Mouse (Mus musculus) intestine, postnatal 0 days (tissue): ENCODE data around the gene Ric8b. TPM values are rescaled to one million over a fixed set of nuclear protein-coding genes. Genes with fewer than 3 reads are reported as not detected.

Source experiments
- ATAC-seq: fragments of 200-750 bp; cut with Nextera tagmentation; 2 replicates; pipeline ENCODE4 v1.8.0; 2017; ENCODE audit warnings: mild to moderate bottlenecking, moderate TSS enrichment, moderate library complexity
- H3K27ac ChIP-seq: fragments of 300-500 bp; sonication (generic); 2 replicates; pipeline ENCODE4 v1.5.1; 2014; ENCODE audit warnings: mild to moderate bottlenecking, low read depth, low read length, moderate library complexity
- H3K27me3 ChIP-seq: fragments of 300-500 bp; sonication (generic); replicated peaks from 2 replicates; pipeline ENCODE4 v1.6.1; 2014; ENCODE audit warnings: low read length, mixed read lengths; ENCODE audit not compliant: control insufficient read depth, insufficient read depth
- H3K36me3 ChIP-seq: fragments of 300-500 bp; sonication (generic); 2 replicates; pipeline ENCODE4 v1.6.1; 2014; ENCODE audit warnings: mild to moderate bottlenecking, moderate library complexity; ENCODE audit not compliant: control insufficient read depth, insufficient read depth
- H3K4me1 ChIP-seq: fragments of 300-500 bp; sonication (generic); replicated peaks from 2 replicates; pipeline ENCODE4 v1.6.1; 2014; ENCODE audit warnings: antibody characterized with exemption, low read length, mixed read lengths; ENCODE audit not compliant: control insufficient read depth, insufficient read depth
- H3K4me2 ChIP-seq: fragments of 300-500 bp; sonication (generic); replicated peaks from 2 replicates; pipeline ENCODE4 v1.6.1; 2014; ENCODE audit warnings: low read depth, mild to moderate bottlenecking, moderate library complexity
- H3K4me3 ChIP-seq: fragments of 300-500 bp; sonication (generic); 2 replicates; pipeline ENCODE4 v1.5.1; 2014; ENCODE audit warnings: low read depth, low read length
- H3K9ac ChIP-seq: fragments of 300-500 bp; sonication (generic); 2 replicates; pipeline ENCODE4 v1.6.1; 2014; ENCODE audit warnings: mild to moderate bottlenecking, low read depth, low read length
- H3K9me3 ChIP-seq: fragments of 300-500 bp; sonication (generic); 2 replicates; pipeline ENCODE4 v1.6.1; 2016; ENCODE audit warnings: mixed run types; ENCODE audit not compliant: control insufficient read depth
- CTCF ChIP-seq: sonication (generic); IDR thresholded peaks from 2 replicates; pipeline ENCODE4 v1.5.1; 2016; ENCODE audit warnings: low read depth, mild to moderate bottlenecking, control low read depth, antibody characterized with exemption, moderate library complexity
- WGBS: fragments of 180-500 bp; shearing (Covaris S2); extraction: QIAGEN DNeasy Blood & Tissue Kit; methylation state at CpG from one replicate; pipeline ENCODE4 v1.1.7; 2014; 5-methylcytosine and 5-hydroxymethylcytosine counted together
- polyA plus RNA-seq: library from polyadenylated mRNA; unstranded; fragments of >200 nt; fragmentation: Nextera tagmentation; extraction: Ambion mirVana; gene quantifications from 2 replicates; pipeline ENCODE4 v1.2.1, GENCODE M21; 2015

Gene Ric8b
- polyA plus RNA-seq, 1 experiment from 2014 or later = 6.7 TPM

DNA sequence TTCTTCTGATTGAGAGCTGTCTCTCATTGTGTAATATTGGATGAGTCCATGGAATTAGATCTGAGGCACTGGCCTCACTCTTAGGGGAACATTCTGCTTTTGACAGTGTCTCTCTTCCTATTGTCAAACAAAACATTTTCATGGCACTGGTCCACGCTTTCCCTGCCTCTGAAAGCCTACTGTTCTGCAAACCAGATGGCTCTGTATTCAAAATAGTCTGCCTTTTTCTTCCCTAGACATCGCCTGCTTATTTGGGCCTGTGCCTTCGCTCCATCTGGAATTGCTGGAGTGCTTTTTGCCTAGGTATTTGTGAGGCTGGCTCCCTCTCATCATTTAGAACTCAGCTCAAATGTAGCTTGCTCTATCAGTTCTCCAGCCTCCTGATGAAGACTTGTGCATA is 46.3 kb downstream of the Ric8b start:
- WGBS = 68% methylated on average over 3 of the region's 3 CpGs

DNA sequence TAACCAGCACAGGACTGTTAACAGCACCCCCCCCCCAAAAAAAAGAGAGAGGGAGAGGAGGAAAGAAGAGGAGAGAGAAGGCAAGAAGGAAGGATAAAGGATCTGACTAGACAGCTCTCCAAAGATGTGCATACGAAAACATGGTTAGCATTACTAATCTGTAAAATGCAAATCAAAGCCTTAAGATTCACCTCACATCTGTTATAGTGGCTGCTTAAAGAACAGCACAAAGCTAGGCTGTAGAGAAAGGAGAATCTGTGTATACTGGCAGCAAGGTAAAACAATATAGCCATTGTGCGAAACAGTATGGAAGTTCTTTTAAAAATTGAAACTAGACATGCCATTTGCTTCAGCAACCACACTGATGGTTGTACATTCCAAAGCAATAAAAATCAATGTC is 49.1 kb downstream of the Ric8b start:
- 94% methylated on average over 2 of the region's 2 CpGs for WGBS

More for the DNA sequence above, 46.3 kb downstream of the Ric8b start:
- TF ChIP-seq CTCF = no peak
- Histone ChIP-seq H3K9ac (no peak overlapping the region), H3K9me3 (no peaks in the 10 kb centered on the region), H3K4me2 (no peak overlapping the region), H3K27me3 (no peaks in the 10 kb centered on the region), H3K36me3 (peaks cover 6% of the 10 kb centered on the region; the same call in 1 of the 2 replicates), H3K4me3 (no peak overlapping the region), H3K4me1 (no peaks in the 10 kb centered on the region), H3K27ac (no peak overlapping the region)
- ATAC-seq = no peak

DNA sequence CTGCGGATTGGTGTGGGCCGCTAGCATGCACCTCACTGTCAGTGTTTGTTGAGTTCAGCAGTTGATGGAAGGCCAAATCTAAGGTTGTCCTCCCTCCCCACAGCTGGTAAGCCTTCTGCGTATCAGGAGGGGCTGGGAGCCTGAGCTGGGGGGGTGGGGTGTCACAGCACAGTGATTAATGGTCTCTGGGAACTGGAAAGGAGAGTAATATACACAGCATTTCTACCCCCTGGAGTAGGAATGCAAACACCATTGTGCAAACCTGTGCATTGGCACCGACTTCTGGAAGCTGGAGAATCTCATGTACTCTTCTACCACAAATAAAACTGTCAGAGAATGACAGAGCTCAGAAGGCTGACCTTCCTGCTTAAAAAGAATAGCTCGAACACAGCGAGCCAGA is 50.2 kb downstream of the Ric8b start:
- Histone ChIP-seq H3K4me2 (no peak overlapping the region), H3K27ac (no peak overlapping the region), H3K9ac (no peak overlapping the region), H3K9me3 (no peaks in the 10 kb centered on the region), H3K4me1 (no peaks in the 10 kb centered on the region), H3K27me3 (no peaks in the 10 kb centered on the region), H3K4me3 (no peak overlapping the region), H3K36me3 (peaks cover 14% of the 10 kb centered on the region; the same call in 1 of the 2 replicates)
- ATAC-seq = no peak
- TF ChIP-seq CTCF = no peak
- WGBS = 41% methylated on average over 6 of the region's 6 CpGs

More for the DNA sequence above, 49.1 kb downstream of the Ric8b start:
- no peak for TF ChIP-seq CTCF
- Histone ChIP-seq H3K27me3 (no peaks in the 10 kb centered on the region), H3K9ac (no peak overlapping the region), H3K4me1 (no peaks in the 10 kb centered on the region), H3K36me3 (peaks cover 12% of the 10 kb centered on the region; the same call in 1 of the 2 replicates), H3K27ac (no peak overlapping the region), H3K4me3 (no peak overlapping the region), H3K9me3 (no peaks in the 10 kb centered on the region), H3K4me2 (no peak overlapping the region)
- no peak for ATAC-seq

DNA sequence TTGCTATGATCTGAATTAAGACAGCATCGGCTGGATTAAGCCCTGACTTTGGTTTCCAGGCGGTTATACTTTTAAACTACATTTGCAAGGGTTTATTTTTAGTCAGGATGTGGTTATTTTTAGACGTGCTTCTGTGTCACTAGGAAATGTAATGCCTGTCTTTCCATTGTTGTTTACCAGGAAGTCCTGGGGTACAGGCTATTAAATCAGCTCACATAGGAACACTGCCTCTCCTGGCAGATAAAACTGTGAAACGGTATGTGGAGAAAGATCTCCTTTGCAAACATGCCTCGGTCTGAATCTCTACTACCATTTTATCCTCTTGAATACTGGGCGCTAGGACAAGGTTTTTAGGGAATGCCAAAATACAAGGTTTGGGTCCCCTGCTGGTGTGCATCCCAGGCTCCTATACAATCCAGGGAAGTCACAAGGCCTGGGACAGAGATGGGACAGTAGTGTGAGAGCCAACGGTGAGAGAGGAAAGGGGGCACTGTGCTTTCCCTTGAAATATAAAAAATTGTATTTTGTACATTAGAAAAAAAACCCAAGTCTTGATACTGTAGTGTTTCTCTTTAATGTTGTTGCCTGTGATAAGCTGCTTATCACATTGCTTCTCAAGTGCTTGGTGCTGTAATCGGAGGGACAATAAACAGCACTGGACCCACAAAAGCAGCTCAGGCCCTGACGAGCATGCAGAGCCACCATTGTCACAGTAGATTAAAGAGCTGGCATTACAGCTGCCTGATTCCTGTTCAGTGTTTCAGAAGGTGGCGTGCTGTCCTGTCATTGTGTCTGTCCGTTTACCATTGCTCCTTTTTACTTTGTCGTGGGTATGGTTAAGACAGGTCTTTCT is 51.7 kb downstream of the Ric8b start:
- WGBS = 48% methylated on average over 12 of the region's 12 CpGs
- no peak overlapping the region for H3K27ac ChIP-seq
- no peak overlapping the region for H3K4me3 ChIP-seq
- no peak for ATAC-seq
- H3K4me2 ChIP-seq = no peak overlapping the region
- no peaks in the 10 kb centered on the region for H3K4me1 ChIP-seq
- no peaks in the 10 kb centered on the region for H3K9me3 ChIP-seq
- H3K9ac ChIP-seq = no peak overlapping the region
- H3K36me3 ChIP-seq = peaks cover 19% of the 10 kb centered on the region; the same call in 1 of the 2 replicates
- peak; percentile 35 for TF ChIP-seq CTCF
- H3K27me3 ChIP-seq = no peaks in the 10 kb centered on the region

DNA sequence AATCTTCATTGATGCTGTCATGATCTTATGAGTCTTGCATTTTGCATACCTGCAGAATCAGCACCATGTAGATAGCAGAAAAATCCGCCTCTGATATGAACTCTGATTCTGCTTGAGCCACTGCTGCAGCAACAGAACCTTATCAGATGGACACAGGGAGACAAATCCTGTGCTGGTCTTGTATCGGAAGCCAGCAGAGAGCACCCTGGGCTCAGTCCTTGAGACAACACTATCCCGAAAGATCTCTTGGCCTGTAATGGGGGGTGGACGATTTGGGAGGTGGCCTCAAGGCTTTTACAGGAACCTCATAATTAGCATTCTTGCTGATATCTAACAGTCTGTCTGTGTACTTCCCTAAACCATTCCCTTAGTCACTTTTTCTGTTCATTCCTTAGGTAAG is 57.8 kb downstream of the Ric8b start:
- H3K36me3 ChIP-seq = peaks cover 23% of the 10 kb centered on the region; the same call in 1 of the 2 replicates
- no peaks in the 10 kb centered on the region for H3K9me3 ChIP-seq
- H3K27me3 ChIP-seq = no peaks in the 10 kb centered on the region
- no peak overlapping the region for H3K9ac ChIP-seq
- H3K27ac ChIP-seq = no peak overlapping the region
- no peak overlapping the region for H3K4me2 ChIP-seq
- TF ChIP-seq CTCF = no peak
- H3K4me3 ChIP-seq = no peak overlapping the region
- no peaks in the 10 kb centered on the region for H3K4me1 ChIP-seq
- no peak for ATAC-seq
- 82% methylated on average over 4 of the region's 4 CpGs for WGBS

DNA sequence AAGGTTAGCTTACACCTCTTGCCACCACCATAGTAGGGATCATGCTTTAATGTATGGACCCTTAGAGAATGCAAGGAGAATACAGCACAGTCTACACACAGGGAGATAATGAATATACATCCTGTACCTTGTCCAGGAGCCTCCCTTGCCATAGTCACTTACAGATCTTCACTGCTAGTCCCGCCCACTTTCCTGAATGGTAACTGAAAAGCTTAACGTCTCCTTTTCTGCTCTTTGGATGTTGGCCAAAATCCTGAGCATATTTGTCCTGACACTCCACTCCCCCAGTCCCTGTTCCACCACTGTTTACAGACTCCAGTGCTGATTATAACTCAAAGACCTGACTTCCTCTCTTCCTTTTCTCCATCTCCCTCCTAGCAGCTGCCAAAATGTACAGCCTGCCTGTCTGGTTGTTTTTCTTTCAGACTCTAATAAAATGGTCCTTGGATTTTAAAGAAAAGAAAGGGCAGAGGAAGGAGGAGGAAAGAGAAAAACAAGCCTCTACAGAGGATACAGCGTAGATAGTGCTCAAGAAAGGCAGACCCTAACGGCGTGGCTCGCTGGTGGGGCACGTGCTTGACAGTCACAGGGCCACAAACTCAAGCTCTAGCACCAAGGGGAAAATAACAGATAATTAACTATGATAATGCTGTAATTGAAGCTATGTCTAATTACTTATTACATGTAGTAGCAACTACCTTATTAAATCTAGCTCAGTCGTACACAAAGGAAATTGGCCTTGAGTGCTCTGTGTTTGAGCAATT is 59.4 kb downstream of the Ric8b start:
- peaks cover 13% of the 10 kb centered on the region; the same call in 1 of the 2 replicates for H3K36me3 ChIP-seq
- no peak overlapping the region for H3K27ac ChIP-seq
- no peak for ATAC-seq

More for the DNA sequence above, 59.4 kb downstream of the Ric8b start:
- no peaks in the 10 kb centered on the region for H3K27me3 ChIP-seq
- TF ChIP-seq CTCF = no peak
- H3K9me3 ChIP-seq = no peaks in the 10 kb centered on the region
- no peak overlapping the region for H3K4me2 ChIP-seq
- no peak overlapping the region for H3K9ac ChIP-seq
- H3K4me3 ChIP-seq = no peak overlapping the region
- 52% methylated on average over 8 of the region's 8 CpGs for WGBS
- no peaks in the 10 kb centered on the region for H3K4me1 ChIP-seq
